Mouse (Mus musculus): ENCODE data around the gene Rnaseh2c. TPM values are rescaled to one million over a fixed set of nuclear protein-coding genes. Genes with fewer than 3 reads are reported as not detected.

Rnaseh2c gene
- polyA plus RNA-seq (2012; rRNA removed), result 47.0 and 68.0 TPM in 2 replicates

DNA sequence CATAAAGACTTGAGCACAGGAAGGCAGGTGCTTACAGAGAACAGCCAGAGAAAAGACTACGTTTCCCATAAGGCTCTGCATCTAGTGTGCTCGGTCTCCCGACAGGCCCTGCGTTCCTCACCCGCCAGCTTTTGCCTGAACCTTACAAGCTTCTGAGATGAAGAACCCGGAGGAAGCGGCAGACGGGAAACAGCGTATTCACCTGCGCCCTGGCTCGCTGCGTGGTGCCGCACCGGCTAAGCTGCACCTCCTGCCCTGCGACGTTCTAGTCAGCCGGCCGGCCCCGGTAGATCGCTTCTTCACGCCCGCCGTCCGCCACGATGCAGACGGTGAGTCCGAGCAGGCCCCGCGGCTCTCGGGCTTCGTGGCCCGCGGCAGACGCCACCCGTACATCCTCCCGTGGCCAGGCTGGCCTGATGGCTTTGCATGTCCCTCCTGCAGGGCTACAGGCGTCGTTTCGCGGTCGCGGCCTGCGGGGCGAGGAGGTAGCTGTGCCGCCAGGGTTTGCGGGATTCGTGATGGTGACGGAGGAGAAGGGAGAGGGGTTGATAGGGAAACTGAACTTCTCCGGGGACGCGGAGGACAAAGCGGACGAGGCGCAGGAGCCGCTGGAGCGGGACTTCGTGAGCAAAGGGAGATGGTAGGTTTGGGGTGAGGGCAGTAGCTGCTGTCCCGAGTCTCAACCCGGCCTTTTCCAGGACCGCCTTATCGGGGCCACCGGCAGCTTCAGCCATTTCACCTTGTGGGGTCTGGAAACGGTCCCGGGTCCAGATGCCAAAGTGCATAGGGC is at the start of gene Rnaseh2c:
Gene Rnaseh2c, plus strand, starts transcription at position 122 of the 790 bp plus-strand sequence.
- Histone ChIP-seq H3K36me3 (ENCODE audit: control insufficient read depth, insufficient read depth, low read length) (peaks cover 35% of the 10 kb centered on the region), H3K27me3 (ENCODE audit: control insufficient read depth, insufficient read depth, low read length) (no peaks in the 10 kb centered on the region), H3K4me1 (ENCODE audit: control insufficient read depth, insufficient read depth, insufficient read length, low read length) (peaks cover 9% of the 10 kb centered on the region), H3K27ac (ENCODE audit: insufficient read depth, low read depth, low read length) (peak within 1 kb of the TSS; percentile 53), H3K4me3 (ENCODE audit: low read depth, low read length) (peak within 1 kb of the TSS; percentile 83)
- TF ChIP-seq CTCF (IDR thresholded peaks at IDR 0.05; ENCODE audit: extremely low read depth, insufficient read length, insufficient replicate concordance, low read depth, low read length), result no peak
- TF ChIP-seq POLR2A (IDR thresholded peaks at IDR 0.05; ENCODE audit: low read depth, low read length), result peak; percentile 60
- WGBS, result under 1% methylated on average over 64 of the region's 64 CpGs

DNA sequence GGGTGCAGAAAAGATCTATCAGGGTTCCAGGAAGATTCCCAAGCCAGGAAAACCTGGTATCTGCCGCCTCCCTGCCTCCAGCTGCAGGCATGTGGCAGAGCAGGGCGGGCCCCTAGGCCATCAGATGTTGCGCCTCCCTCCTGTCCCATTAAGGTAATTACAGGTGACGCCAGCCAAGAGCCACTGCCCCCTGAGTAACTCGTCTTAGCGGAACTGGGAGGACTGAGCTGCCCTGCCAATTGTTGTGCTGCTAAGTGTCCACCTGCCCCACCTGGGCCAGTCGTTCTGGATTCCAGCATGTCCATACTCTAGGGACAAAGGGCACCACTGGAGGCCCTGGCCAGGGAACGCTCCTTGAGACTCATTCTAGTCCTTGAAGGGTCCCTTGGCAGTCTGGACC is 47.9 kb upstream of the Rnaseh2c start:
- Histone ChIP-seq H3K27me3 (ENCODE audit: control insufficient read depth, insufficient read depth, low read length) (no peaks in the 10 kb centered on the region), H3K4me3 (ENCODE audit: low read depth, low read length) (peak overlapping the region; percentile 48), H3K36me3 (ENCODE audit: control insufficient read depth, insufficient read depth, low read length) (peaks cover 41% of the 10 kb centered on the region), H3K4me1 (ENCODE audit: control insufficient read depth, insufficient read depth, insufficient read length, low read length) (peaks cover 40% of the 10 kb centered on the region), H3K27ac (ENCODE audit: insufficient read depth, low read depth, low read length) (peak overlapping the region; percentile 99)
- TF ChIP-seq CTCF (IDR thresholded peaks at IDR 0.05; ENCODE audit: extremely low read depth, insufficient read length, insufficient replicate concordance, low read depth, low read length) (no peak), POLR2A (IDR thresholded peaks at IDR 0.05; ENCODE audit: low read depth, low read length) (no peak)
- WGBS, result 26% methylated on average over 8 of the region's 8 CpGs

DNA sequence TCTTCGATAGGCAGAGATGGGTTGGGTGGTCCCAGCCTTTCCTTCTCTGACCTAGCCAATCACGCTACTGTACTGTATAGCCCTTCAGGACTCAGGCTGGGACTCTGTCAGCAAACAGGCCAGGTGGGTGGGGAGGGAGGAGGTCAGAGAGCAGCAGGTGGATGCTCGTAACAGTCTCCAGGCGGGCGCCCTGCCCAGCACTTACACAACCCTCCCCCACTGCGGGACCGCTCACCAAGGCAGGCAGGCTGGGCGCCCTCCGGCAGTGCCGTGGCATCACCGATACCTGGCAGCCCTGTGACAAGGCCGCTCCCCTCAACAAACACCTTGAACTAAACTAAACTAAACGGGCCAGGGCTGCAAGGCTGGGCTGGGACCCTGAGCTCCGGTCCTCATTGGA is 47.5 kb upstream of the Rnaseh2c start:
- peaks cover 39% of the 10 kb centered on the region for H3K36me3 ChIP-seq (ENCODE audit: control insufficient read depth, insufficient read depth, low read length)
- no peaks in the 10 kb centered on the region for H3K27me3 ChIP-seq (ENCODE audit: control insufficient read depth, insufficient read depth, low read length)
- 35% methylated on average over 14 of the region's 14 CpGs for WGBS
- H3K27ac ChIP-seq (ENCODE audit: insufficient read depth, low read depth, low read length), result peak overlapping the region; percentile 99
- TF ChIP-seq POLR2A (IDR thresholded peaks at IDR 0.05; ENCODE audit: low read depth, low read length) (no peak), CTCF (IDR thresholded peaks at IDR 0.05; ENCODE audit: extremely low read depth, insufficient read length, insufficient replicate concordance, low read depth, low read length) (no peak)
- H3K4me3 ChIP-seq (ENCODE audit: low read depth, low read length), result peak overlapping the region; percentile 48
- peaks cover 40% of the 10 kb centered on the region for H3K4me1 ChIP-seq (ENCODE audit: control insufficient read depth, insufficient read depth, insufficient read length, low read length)

DNA sequence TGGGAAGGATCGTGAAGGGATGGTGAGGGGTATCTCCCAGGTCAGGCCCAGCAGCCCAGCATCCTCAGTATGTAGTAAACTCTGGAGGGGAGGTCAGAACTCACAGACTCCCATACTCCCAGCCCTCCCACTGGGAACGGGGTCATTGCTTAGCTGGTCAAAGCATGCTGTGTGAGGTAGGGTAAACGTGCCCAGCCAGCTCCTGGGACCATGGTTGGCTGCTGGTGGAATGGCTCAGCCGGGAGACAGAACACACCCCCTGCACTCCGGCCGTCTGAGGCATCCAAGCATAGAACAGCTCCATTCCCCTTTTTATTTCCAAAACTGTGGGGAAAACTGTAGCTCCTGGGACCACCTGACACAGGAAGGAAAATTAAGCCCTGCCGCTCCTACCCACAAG is 43.5 kb upstream of the Rnaseh2c start:
- peak overlapping the region; percentile 89 for H3K4me3 ChIP-seq (ENCODE audit: low read depth, low read length)
- H3K36me3 ChIP-seq (ENCODE audit: control insufficient read depth, insufficient read depth, low read length), result peaks cover 5% of the 10 kb centered on the region
- H3K27ac ChIP-seq (ENCODE audit: insufficient read depth, low read depth, low read length), result peak overlapping the region; percentile 97
- peaks cover 43% of the 10 kb centered on the region for H3K4me1 ChIP-seq (ENCODE audit: control insufficient read depth, insufficient read depth, insufficient read length, low read length)
- no peaks in the 10 kb centered on the region for H3K27me3 ChIP-seq (ENCODE audit: control insufficient read depth, insufficient read depth, low read length)
- 26% methylated on average over 7 of the region's 7 CpGs for WGBS
- TF ChIP-seq POLR2A (IDR thresholded peaks at IDR 0.05; ENCODE audit: low read depth, low read length), result no peak
- no peak for TF ChIP-seq CTCF (IDR thresholded peaks at IDR 0.05; ENCODE audit: extremely low read depth, insufficient read length, insufficient replicate concordance, low read depth, low read length)

DNA sequence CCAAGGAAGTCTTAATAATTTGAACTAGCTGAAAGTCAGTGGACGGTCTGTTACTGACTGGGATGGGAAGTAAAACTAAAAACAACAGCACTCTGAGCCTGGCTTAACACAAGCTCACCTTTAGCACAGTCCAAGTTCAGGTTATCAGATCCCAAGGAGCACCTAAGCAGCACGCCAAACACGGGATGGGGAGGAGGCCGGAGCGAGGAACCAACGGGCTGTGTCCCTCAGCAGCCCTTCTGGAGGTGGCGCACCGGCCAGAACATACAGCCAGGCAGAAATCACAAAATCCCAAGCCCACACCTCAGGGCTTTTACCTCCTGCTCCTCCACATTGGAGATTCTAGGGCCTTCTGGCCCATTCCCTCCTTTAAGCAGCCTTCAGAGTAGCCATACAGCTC is 42.9 kb upstream of the Rnaseh2c start:
- no peak for TF ChIP-seq POLR2A (IDR thresholded peaks at IDR 0.05; ENCODE audit: low read depth, low read length)
- no peak for TF ChIP-seq CTCF (IDR thresholded peaks at IDR 0.05; ENCODE audit: extremely low read depth, insufficient read length, insufficient replicate concordance, low read depth, low read length)
- 25% methylated on average over 8 of the region's 8 CpGs for WGBS
- Histone ChIP-seq H3K27me3 (ENCODE audit: control insufficient read depth, insufficient read depth, low read length) (no peaks in the 10 kb centered on the region), H3K36me3 (ENCODE audit: control insufficient read depth, insufficient read depth, low read length) (0 out of 2 replicates have a peak, but pooled peaks cover 2% of the 10 kb centered on the region), H3K4me1 (ENCODE audit: control insufficient read depth, insufficient read depth, insufficient read length, low read length) (peaks cover 38% of the 10 kb centered on the region), H3K4me3 (ENCODE audit: low read depth, low read length) (peak overlapping the region; percentile 89), H3K27ac (ENCODE audit: insufficient read depth, low read depth, low read length) (peak overlapping the region; percentile 97)

DNA sequence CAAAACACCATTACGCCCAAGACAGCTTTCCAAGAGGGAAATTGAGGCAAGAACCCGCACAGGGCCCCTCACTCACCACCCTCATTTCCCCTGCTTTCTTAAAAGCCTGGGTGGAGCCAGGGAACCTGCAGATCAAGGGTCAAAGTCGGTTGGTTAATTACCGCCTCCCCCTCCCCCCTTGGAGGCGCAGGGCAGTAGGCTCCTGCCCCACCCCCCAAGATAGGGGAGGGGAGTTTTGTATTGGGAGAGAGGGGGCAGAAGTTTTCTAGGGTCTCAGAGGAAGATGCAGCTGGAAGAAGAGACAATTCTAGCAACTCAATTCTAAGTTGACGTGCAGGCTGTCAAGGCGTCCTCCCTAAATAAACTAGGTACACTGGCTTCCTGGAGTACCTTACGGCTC is 42.4 kb upstream of the Rnaseh2c start:
- peak overlapping the region; percentile 97 for H3K27ac ChIP-seq (ENCODE audit: insufficient read depth, low read depth, low read length)
- no peaks in the 10 kb centered on the region for H3K27me3 ChIP-seq (ENCODE audit: control insufficient read depth, insufficient read depth, low read length)
- H3K4me3 ChIP-seq (ENCODE audit: low read depth, low read length), result peak overlapping the region; percentile 89
- TF ChIP-seq POLR2A (IDR thresholded peaks at IDR 0.05; ENCODE audit: low read depth, low read length), result no peak
- TF ChIP-seq CTCF (IDR thresholded peaks at IDR 0.05; ENCODE audit: extremely low read depth, insufficient read length, insufficient replicate concordance, low read depth, low read length), result no peak
- H3K36me3 ChIP-seq (ENCODE audit: control insufficient read depth, insufficient read depth, low read length), result 0 out of 2 replicates have a peak, but pooled peaks cover 2% of the 10 kb centered on the region
- WGBS, result 11% methylated on average over 8 of the region's 8 CpGs
- peaks cover 34% of the 10 kb centered on the region for H3K4me1 ChIP-seq (ENCODE audit: control insufficient read depth, insufficient read depth, insufficient read length, low read length)
